Mouse (Mus musculus): ENCODE measurements at regions not wholly inside any gene's neighbourhood (a gene's known extent, or its start where the extent isn't known, plus 50 kb on each side); places are given as distances from the start of the nearest gene placed in this dataset.

DNA sequence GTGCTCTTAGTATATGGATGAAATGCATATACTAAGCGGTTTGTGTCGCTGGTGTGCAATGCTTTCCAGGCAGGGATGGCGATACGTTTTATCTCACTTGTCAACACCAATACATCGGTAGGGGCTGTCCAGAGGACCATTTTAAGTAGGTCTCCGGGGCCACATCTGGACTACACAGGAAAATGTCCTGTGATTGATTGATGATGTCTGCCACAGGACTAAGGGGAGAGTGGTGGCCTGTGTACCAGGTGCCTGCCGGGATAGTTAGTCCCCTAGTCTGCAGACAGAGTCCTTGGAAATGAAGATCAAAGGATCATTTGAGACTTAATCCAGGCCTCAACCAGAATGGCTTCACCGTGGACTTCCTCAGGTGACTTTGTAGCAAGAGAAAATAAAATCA is 460.6 kb downstream of the Bnc2 start:
- no peak for DNase-seq (ENCODE audit: low read depth, low spot score)
- Histone ChIP-seq H3K9ac (ENCODE audit: control insufficient read depth, low read depth, low read length, poor library complexity, severe bottlenecking) (no peak overlapping the region), H3K79me2 (ENCODE audit: control insufficient read depth, insufficient read depth, low read length, poor library complexity) (no peaks in the 10 kb centered on the region), H3K27ac (ENCODE audit: control insufficient read depth, low read depth, low read length) (no peak overlapping the region), H3K27me3 (ENCODE audit: control insufficient read depth in 1 of 2, insufficient read depth in 2 of 2, low read length in 2 of 2) (no peaks in the 10 kb centered on the region), H3K36me3 (ENCODE audit: control insufficient read depth in 1 of 2, insufficient read depth in 2 of 2, low read length in 2 of 2) (no peaks in the 10 kb centered on the region), H3K4me3 (ENCODE audit: control insufficient read depth in 1 of 2, insufficient read depth in 1 of 2, low read depth in 2 of 2, low read length in 2 of 2) (no peak overlapping the region), H3K4me1 (ENCODE audit: control insufficient read depth in 1 of 2, insufficient read depth in 2 of 2, low read length in 2 of 2) (no peaks in the 10 kb centered on the region), H3K9me3 (replicated peaks; ENCODE audit: insufficient read depth, low read length) (no peaks in the 10 kb centered on the region)
- TF ChIP-seq BHLHE40 (IDR thresholded peaks at IDR 0.05; ENCODE audit: borderline replicate concordance, low read depth, low read length) = no peak
- TF ChIP-seq GATA1 (IDR thresholded peaks at IDR 0.05; ENCODE audit: low read depth, low read length) = no peak
- TF ChIP-seq POLR2A (IDR thresholded peaks at IDR 0.05; ENCODE audit: control insufficient read depth in 1 of 2, insufficient read depth in 1 of 2, low read depth in 1 of 2, low read length in 2 of 2, poor library complexity in 1 of 2) = no peak
- no peak for TF ChIP-seq UBTF (IDR thresholded peaks at IDR 0.05; ENCODE audit: borderline replicate concordance, insufficient read depth, low read depth, low read length)
- TF ChIP-seq POLR2AphosphoS2 (IDR thresholded peaks at IDR 0.05; ENCODE audit: low read length) = no peak
- no peak for TF ChIP-seq KAT2A (conservative IDR thresholded peaks at IDR 0.05; ENCODE audit: low read depth, low read length)
- no peak for TF ChIP-seq MYB (IDR thresholded peaks at IDR 0.05; ENCODE audit: low read depth, low read length)
- TF ChIP-seq MYC (IDR thresholded peaks at IDR 0.05; ENCODE audit: low read depth, low read length) = no peak
- no peak for TF ChIP-seq TBP (IDR thresholded peaks at IDR 0.05; ENCODE audit: low read depth, low read length)
- TF ChIP-seq CTCF (IDR thresholded peaks at IDR 0.05 in 2 of 3, conservative IDR thresholded peaks at IDR 0.05 in 1 of 3; ENCODE audit: control insufficient read depth in 1 of 3, insufficient read depth in 1 of 3, low read depth in 2 of 3, low read length in 3 of 3, poor library complexity in 1 of 3, severe bottlenecking in 1 of 3) = no peak
- no peak for TF ChIP-seq MXI1 (IDR thresholded peaks at IDR 0.05; ENCODE audit: low read depth, low read length)
- no peak for TF ChIP-seq MAX (IDR thresholded peaks at IDR 0.05; ENCODE audit: low read length)
- no peak for TF ChIP-seq ZC3H11A (IDR thresholded peaks at IDR 0.05; ENCODE audit: low read depth, low read length)

DNA sequence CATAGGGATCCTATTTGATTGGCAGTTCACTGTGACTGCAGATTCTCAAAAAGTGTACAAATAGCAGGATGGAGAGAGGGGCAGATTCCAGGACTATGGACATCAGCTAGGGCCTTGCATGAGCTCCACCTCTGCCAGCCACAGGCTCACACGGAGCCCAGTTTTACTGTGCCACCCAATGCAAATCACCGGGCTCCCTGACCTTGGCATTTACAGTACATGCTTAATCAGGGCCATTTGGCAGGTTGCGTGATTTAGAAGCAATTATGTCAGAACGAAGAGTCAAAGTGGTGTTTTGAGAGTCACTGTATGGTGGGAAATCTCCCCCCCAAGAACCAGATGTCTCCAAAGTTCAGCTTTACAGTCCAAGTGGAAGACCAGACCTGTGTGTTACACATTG is 456.1 kb downstream of the Bnc2 start:
- Histone ChIP-seq H3K4me1 (ENCODE audit: control insufficient read depth in 1 of 2, insufficient read depth in 2 of 2, low read length in 2 of 2) (no peaks in the 10 kb centered on the region), H3K79me2 (ENCODE audit: control insufficient read depth, insufficient read depth, low read length, poor library complexity) (no peaks in the 10 kb centered on the region), H3K27ac (ENCODE audit: control insufficient read depth, low read depth, low read length) (no peak overlapping the region), H3K9ac (ENCODE audit: control insufficient read depth, low read depth, low read length, poor library complexity, severe bottlenecking) (no peak overlapping the region), H3K36me3 (ENCODE audit: control insufficient read depth in 1 of 2, insufficient read depth in 2 of 2, low read length in 2 of 2) (no peaks in the 10 kb centered on the region), H3K9me3 (replicated peaks; ENCODE audit: insufficient read depth, low read length) (no peaks in the 10 kb centered on the region), H3K4me3 (ENCODE audit: control insufficient read depth in 1 of 2, insufficient read depth in 1 of 2, low read depth in 2 of 2, low read length in 2 of 2) (no peak overlapping the region), H3K27me3 (ENCODE audit: control insufficient read depth in 1 of 2, insufficient read depth in 2 of 2, low read length in 2 of 2) (no peaks in the 10 kb centered on the region)
- DNase-seq (ENCODE audit: low read depth, low spot score) = no peak
- no peak for TF ChIP-seq UBTF (IDR thresholded peaks at IDR 0.05; ENCODE audit: borderline replicate concordance, insufficient read depth, low read depth, low read length)
- TF ChIP-seq KAT2A (conservative IDR thresholded peaks at IDR 0.05; ENCODE audit: low read depth, low read length) = no peak
- TF ChIP-seq ZC3H11A (IDR thresholded peaks at IDR 0.05; ENCODE audit: low read depth, low read length) = no peak
- TF ChIP-seq MYB (IDR thresholded peaks at IDR 0.05; ENCODE audit: low read depth, low read length) = no peak
- TF ChIP-seq CHD1 (IDR thresholded peaks at IDR 0.05; ENCODE audit: low read depth, low read length) = no peak
- no peak for TF ChIP-seq E2F4 (IDR thresholded peaks at IDR 0.05; ENCODE audit: borderline replicate concordance, low read depth, low read length)
- no peak for TF ChIP-seq USF1 (IDR thresholded peaks at IDR 0.05; ENCODE audit: low read depth, low read length)
- no peak for TF ChIP-seq TCF12 (IDR thresholded peaks at IDR 0.05; ENCODE audit: low read depth, low read length)
- TF ChIP-seq SIN3A (IDR thresholded peaks at IDR 0.05; ENCODE audit: low read length) = no peak
- no peak for TF ChIP-seq POLR2AphosphoS2 (IDR thresholded peaks at IDR 0.05; ENCODE audit: low read length)
- no peak for TF ChIP-seq MAZ (IDR thresholded peaks at IDR 0.05; ENCODE audit: low read depth, low read length)
- TF ChIP-seq MAFK (IDR thresholded peaks at IDR 0.05; ENCODE audit: borderline replicate concordance, low read depth, low read length) = no peak
- TF ChIP-seq CHD2 (IDR thresholded peaks at IDR 0.05; ENCODE audit: low read length) = no peak
- no peak for TF ChIP-seq EP300 (IDR thresholded peaks at IDR 0.05; ENCODE audit: low read depth in 1 of 2, low read length in 2 of 2)
- TF ChIP-seq MEF2A (IDR thresholded peaks at IDR 0.05; ENCODE audit: extremely low read depth, insufficient replicate concordance, low read depth, low read length, poor library complexity, severe bottlenecking) = no peak

Measured in MEL (cell line).